Mouse (Mus musculus) myocyte (in vitro differentiated cells): ENCODE measurements at regions not wholly inside any gene's neighbourhood (a gene's known extent, or its start where the extent isn't known, plus 50 kb on each side); places are given as distances from the start of the nearest gene placed in this dataset.

Experiments
- CEBPB ChIP-seq: IDR thresholded peaks from 2 replicates; pipeline ENCODE4 v1.6.1; 2011; ENCODE audit warnings: mild to moderate bottlenecking, moderate library complexity; ENCODE audit not compliant: poor library complexity, insufficient read depth, severe bottlenecking
- MAX ChIP-seq: IDR thresholded peaks from one replicate; pipeline ENCODE4 v1.6.1; 2011; ENCODE audit warnings: low read depth, mild to moderate bottlenecking, control low read depth
- POLR2A ChIP-seq: IDR thresholded peaks from one replicate; pipeline ENCODE4 v1.6.1; 2011; ENCODE audit warnings: low read depth, mild to moderate bottlenecking, control low read depth, moderate library complexity; ENCODE audit not compliant: insufficient read length
- SRF ChIP-seq: IDR thresholded peaks from one replicate; pipeline ENCODE4 v1.6.1; 2011; ENCODE audit warnings: low read depth; ENCODE audit not compliant: control insufficient read depth, insufficient read length
- TCF12 ChIP-seq: IDR thresholded peaks from one replicate; pipeline ENCODE4 v1.6.1; 2011; ENCODE audit warnings: mild to moderate bottlenecking, control low read depth; ENCODE audit not compliant: poor library complexity, insufficient read depth, severe bottlenecking

GRCm38 (mm10) chr1:185070853-185071149, 71.4 kb upstream of the Mark1 start:
- TF ChIP-seq MAX (no peak), POLR2A (no peak), SRF (no peak), TCF12 (no peak), CEBPB (no peak)
